Mouse (Mus musculus) erythroid progenitor cell, adult 5-6 weeks (primary cell): Measurements from ENCODE around the gene Tubg2. TPM values are rescaled to one million over a fixed set of nuclear protein-coding genes. Genes with fewer than 3 reads are reported as not detected.
A peak's percentile ranks its signal among the peaks of the same experiment; 100 is the strongest.

ENCODE experiments used
- ATAC-seq: replicated peaks from 2 replicates; pipeline ENCODE4 v1.8.0; 2016; ENCODE audit warnings: moderate number of reproducible peaks, mild to moderate bottlenecking, moderate TSS enrichment, inconsistent platforms; ENCODE audit not compliant: poor library complexity, low FRiP score, severe bottlenecking
- total RNA-seq, 2 experiments: library from RNA; stranded (forward) in 1 of 2; stranded (reverse) in 1 of 2; fragments of 150-400 nt in 1 of 2; fragments of 186-747, 209-891 nt in 1 of 2; gene quantifications; 2 replicates each; pipeline versions ENCODE4 v1.2.3 to v1.2.4; 2015 to 2017; ENCODE audit warnings: low replicate concordance in 2 of 2

Gene Tubg2
- total RNA-seq, 2 experiments from 2014 or later = not detected

GRCm38 (mm10) chr11:101163476-101164350, 8.0 kb downstream of the Tubg2 start:
- no peak for ATAC-seq

GRCm38 (mm10) chr11:101164351-101164665, 8.6 kb downstream of the Tubg2 start:
- ATAC-seq = no peak

GRCm38 (mm10) chr11:101164677-101165580, 9.2 kb downstream of the Tubg2 start:
- ATAC-seq = no peak

GRCm38 (mm10) chr11:101166357-101166756, 10.7 kb downstream of the Tubg2 start:
- ATAC-seq = no peak

- no peak for ATAC-seq
Measured at GRCm38 (mm10) chr11:101167211-101167962, 11.7 kb downstream of the Tubg2 start.

GRCm38 (mm10) chr11:101167963-101168300, 12.2 kb downstream of the Tubg2 start:
- ATAC-seq = no peak

GRCm38 (mm10) chr11:101168301-101168980, 12.7 kb downstream of the Tubg2 start:
- ATAC-seq = no peak

- no peak for ATAC-seq
Measured at GRCm38 (mm10) chr11:101169301-101170107, 13.8 kb downstream of the Tubg2 start.

- ATAC-seq = no peak
Measured at GRCm38 (mm10) chr11:101170354-101170810, 14.7 kb downstream of the Tubg2 start, which contains the start of gene Cntnap1. Cntnap1 (plus strand) TSS chr11:101170523.

GRCm38 (mm10) chr11:101170811-101171610, 15.3 kb downstream of the Tubg2 start, which contains the start of gene Plekhh3:
Plekhh3 (minus strand) TSS chr11:101171351.
- ATAC-seq = no peak

- no peak for ATAC-seq
Measured at GRCm38 (mm10) chr11:101171721-101172433, 16.2 kb downstream of the Tubg2 start.

- ATAC-seq = no peak
Measured at GRCm38 (mm10) chr11:101172434-101172815, 16.7 kb downstream of the Tubg2 start.

- ATAC-seq = no peak
Measured at GRCm38 (mm10) chr11:101173112-101173511, 17.4 kb downstream of the Tubg2 start.

GRCm38 (mm10) chr11:101173631-101174388, 18.1 kb downstream of the Tubg2 start:
- ATAC-seq = peak; percentile 80

GRCm38 (mm10) chr11:101174389-101174745, 18.7 kb downstream of the Tubg2 start:
- ATAC-seq = no peak

GRCm38 (mm10) chr11:101174851-101175628, 19.3 kb downstream of the Tubg2 start, which contains the start of gene Ccr10:
Ccr10 (minus strand) TSS chr11:101175443.
- no peak for ATAC-seq
